Mouse (Mus musculus) midbrain, embryonic 14.5 days (tissue): ENCODE data around the gene Loxl4. TPM values are rescaled to one million over a fixed set of nuclear protein-coding genes. Genes with fewer than 3 reads are reported as not detected.

Experiments
- ATAC-seq: fragments of 200-750 bp; cut with Nextera tagmentation; 2 replicates; pipeline ENCODE4 v1.8.0; 2017; ENCODE audit warnings: moderate number of reproducible peaks, moderate library complexity; ENCODE audit not compliant: low FRiP score, low TSS enrichment
- DNase-seq: peaks from one replicate; pipeline ENCODE4 v3.0.0-alpha.2; 2015
- H3K27ac ChIP-seq: fragments of 300-500 bp; sonication (generic); replicated peaks from 2 replicates; pipeline ENCODE4 v1.5.1; 2014; ENCODE audit warnings: mild to moderate bottlenecking, low read depth, low read length, moderate library complexity
- H3K27me3 ChIP-seq: fragments of 300-500 bp; sonication (generic); 2 replicates; pipeline ENCODE4 v1.6.1; 2014; ENCODE audit warnings: low read length, control low read depth, mixed read lengths; ENCODE audit not compliant: control insufficient read depth, insufficient read depth
- H3K36me3 ChIP-seq: fragments of 300-500 bp; sonication (generic); 2 replicates; pipeline ENCODE4 v1.6.1; 2014; ENCODE audit warnings: low read length, control low read depth; ENCODE audit not compliant: control insufficient read depth, insufficient read depth
- H3K4me1 ChIP-seq: fragments of 300-500 bp; sonication (generic); 2 replicates; pipeline ENCODE4 v1.6.1; 2014; ENCODE audit warnings: mild to moderate bottlenecking, antibody characterized with exemption, low read length, control low read depth; ENCODE audit not compliant: control insufficient read depth, insufficient read depth
- H3K4me2 ChIP-seq: fragments of 300-500 bp; sonication (generic); 2 replicates; pipeline ENCODE4 v1.6.1; 2014; ENCODE audit warnings: mild to moderate bottlenecking, low read length, moderate library complexity
- H3K4me3 ChIP-seq: fragments of 300-500 bp; sonication (generic); replicated peaks from 2 replicates; pipeline ENCODE4 v1.5.1; 2014; ENCODE audit warnings: low read depth, low read length
- H3K9ac ChIP-seq: fragments of 300-500 bp; sonication (generic); replicated peaks from 2 replicates; pipeline ENCODE4 v1.6.1; 2014; ENCODE audit warnings: mild to moderate bottlenecking, low read length, moderate library complexity
- H3K9me3 ChIP-seq: fragments of 300-500 bp; sonication (generic); 2 replicates; pipeline ENCODE4 v1.6.1; 2016; ENCODE audit warnings: low read length, control low read depth, mixed read lengths; ENCODE audit not compliant: control insufficient read depth
- WGBS: fragments of 180-500 bp; shearing (Covaris S2); extraction: QIAGEN DNeasy Blood & Tissue Kit; methylation state at CpG from one replicate; pipeline ENCODE4 v1.1.7; 2014; 5-methylcytosine and 5-hydroxymethylcytosine counted together
- polyA plus RNA-seq: library from polyadenylated mRNA; unstranded; fragments of >200 nt; fragmentation: Nextera tagmentation; extraction: Ambion mirVana; gene quantifications from 2 replicates; pipeline ENCODE4 v1.2.1, GENCODE M21; 2014

The Loxl4 gene
- polyA plus RNA-seq, 1 experiment from 2014 or later, result 0.20 TPM

DNA sequence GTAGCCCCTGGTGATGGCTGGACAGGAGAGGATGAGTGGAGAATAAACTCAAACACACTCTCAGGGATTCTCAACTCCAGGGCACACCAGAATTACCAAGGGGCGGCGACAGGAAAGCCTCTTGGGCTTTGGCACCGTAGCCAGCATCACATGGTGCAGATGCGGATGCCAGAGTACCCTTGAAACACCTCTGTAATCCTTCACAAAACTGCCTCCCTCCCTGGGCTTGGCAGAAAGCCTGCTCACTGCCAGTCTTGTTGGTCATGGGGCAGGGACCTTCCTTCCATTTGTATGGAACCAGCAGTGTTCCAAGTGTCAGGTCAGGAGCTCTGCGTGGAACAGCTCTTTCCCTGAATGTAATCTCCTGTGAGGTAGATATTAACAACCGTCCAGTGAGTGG lies 15.5 kb upstream of the Loxl4 start:
- Histone ChIP-seq H3K36me3 (no peaks in the 10 kb centered on the region), H3K27me3 (no peaks in the 10 kb centered on the region), H3K9ac (no peak overlapping the region), H3K4me3 (no peak overlapping the region), H3K27ac (no peak overlapping the region), H3K4me2 (no peak overlapping the region), H3K9me3 (no peaks in the 10 kb centered on the region), H3K4me1 (no peaks in the 10 kb centered on the region)
- WGBS, result 85% methylated on average over 6 of the region's 6 CpGs
- ATAC-seq (no peak), DNase-seq (no peak)

- no peak overlapping the region for H3K27ac ChIP-seq
- peaks cover 14% of the 10 kb centered on the region; the same call in 1 of the 2 replicates for H3K27me3 ChIP-seq
- no peak overlapping the region for H3K9ac ChIP-seq
- no peak for ATAC-seq
- no peak for DNase-seq
- H3K4me2 ChIP-seq, result no peak overlapping the region
- no peak overlapping the region for H3K4me3 ChIP-seq
- no peaks in the 10 kb centered on the region for H3K4me1 ChIP-seq
- 76% methylated on average over 7 of the region's 7 CpGs for WGBS
- no peaks in the 10 kb centered on the region for H3K36me3 ChIP-seq
- no peaks in the 10 kb centered on the region for H3K9me3 ChIP-seq
Observed at GRCm38 (mm10) chr19:42613647-42614225, 1.1 kb upstream of the Loxl4 start.

DNA sequence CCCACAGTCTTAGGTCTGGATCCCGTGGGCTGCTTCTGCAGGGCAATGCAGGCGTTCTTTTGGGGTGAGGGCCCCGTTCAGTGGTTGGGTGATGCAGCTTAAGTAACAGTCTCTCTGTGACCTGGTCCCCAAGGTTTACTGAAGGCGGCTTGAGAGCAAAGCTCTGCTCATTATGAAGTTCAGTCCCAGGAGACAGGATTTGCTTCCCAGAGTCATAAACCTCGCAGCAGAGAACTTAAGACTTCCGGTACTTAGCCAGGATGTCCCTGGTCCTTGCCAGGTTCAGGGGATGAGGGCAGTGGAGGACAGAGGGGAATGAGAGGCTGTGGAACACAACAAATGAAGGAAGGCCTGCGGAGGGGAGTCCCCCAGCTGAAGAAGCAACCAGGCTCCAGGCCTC lies 503 bp upstream of the Loxl4 start:
- Histone ChIP-seq H3K9me3 (no peaks in the 10 kb centered on the region), H3K9ac (no peak overlapping the region), H3K4me3 (peak overlapping the region; percentile 15; the same call in 1 of the 2 replicates), H3K36me3 (no peaks in the 10 kb centered on the region), H3K27ac (no peak overlapping the region), H3K27me3 (peaks cover 14% of the 10 kb centered on the region; the same call in 1 of the 2 replicates), H3K4me2 (peak overlapping the region; percentile 50), H3K4me1 (no peaks in the 10 kb centered on the region)
- peak; percentile 16 for DNase-seq
- 26% methylated on average over 7 of the region's 7 CpGs for WGBS
- ATAC-seq, result no peak

GRCm38 (mm10) chr19:42611746-42612145 lies 867 bp downstream of the Loxl4 start:
- Histone ChIP-seq H3K4me2 (no peak overlapping the region), H3K9ac (no peak overlapping the region), H3K4me1 (no peaks in the 10 kb centered on the region), H3K4me3 (no peak overlapping the region), H3K27me3 (peaks cover 14% of the 10 kb centered on the region; the same call in 1 of the 2 replicates), H3K27ac (no peak overlapping the region), H3K36me3 (no peaks in the 10 kb centered on the region), H3K9me3 (no peaks in the 10 kb centered on the region)
- DNase-seq (no peak), ATAC-seq (no peak)
- 84% methylated on average over 4 of the region's 4 CpGs for WGBS

DNA sequence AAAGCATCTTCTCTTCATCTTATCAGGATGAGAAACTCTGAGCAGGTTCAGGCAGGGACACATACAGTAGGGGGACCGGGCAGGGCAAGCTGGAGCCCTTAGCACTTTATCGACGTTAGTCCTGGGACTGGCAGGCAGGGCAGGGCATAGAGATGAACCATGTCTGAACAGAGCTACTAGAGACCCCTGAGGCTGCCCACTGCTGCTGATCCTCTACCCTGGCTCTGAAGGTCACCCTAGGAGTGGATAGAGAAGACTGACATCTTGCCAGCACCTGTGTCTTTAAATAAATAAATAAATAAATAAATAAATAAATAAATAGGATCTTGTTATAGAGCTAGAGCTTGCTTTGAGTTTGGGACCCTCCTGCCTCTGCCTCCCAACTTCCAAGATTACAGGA lies 2.9 kb downstream of the Loxl4 start:
- 97% methylated on average over 3 of the region's 3 CpGs for WGBS
- DNase-seq, result no peak
- peaks cover 14% of the 10 kb centered on the region; the same call in 1 of the 2 replicates for H3K27me3 ChIP-seq

GRCm38 (mm10) chr19:42608082-42608481 lies 4.5 kb downstream of the Loxl4 start:
- 92% methylated on average over 5 of the region's 5 CpGs for WGBS
- Histone ChIP-seq H3K4me1 (no peaks in the 10 kb centered on the region), H3K9ac (no peak overlapping the region), H3K4me2 (no peak overlapping the region), H3K27ac (no peak overlapping the region), H3K27me3 (peaks cover 14% of the 10 kb centered on the region; the same call in 1 of the 2 replicates), H3K36me3 (no peaks in the 10 kb centered on the region), H3K9me3 (no peaks in the 10 kb centered on the region), H3K4me3 (no peak overlapping the region)
- ATAC-seq (no peak), DNase-seq (no peak)

More for the DNA sequence above, 2.9 kb downstream of the Loxl4 start:
- Histone ChIP-seq H3K27ac (no peak overlapping the region), H3K36me3 (no peaks in the 10 kb centered on the region), H3K4me2 (no peak overlapping the region), H3K9ac (no peak overlapping the region), H3K9me3 (no peaks in the 10 kb centered on the region), H3K4me3 (no peak overlapping the region), H3K4me1 (no peaks in the 10 kb centered on the region)
- ATAC-seq, result no peak

DNA sequence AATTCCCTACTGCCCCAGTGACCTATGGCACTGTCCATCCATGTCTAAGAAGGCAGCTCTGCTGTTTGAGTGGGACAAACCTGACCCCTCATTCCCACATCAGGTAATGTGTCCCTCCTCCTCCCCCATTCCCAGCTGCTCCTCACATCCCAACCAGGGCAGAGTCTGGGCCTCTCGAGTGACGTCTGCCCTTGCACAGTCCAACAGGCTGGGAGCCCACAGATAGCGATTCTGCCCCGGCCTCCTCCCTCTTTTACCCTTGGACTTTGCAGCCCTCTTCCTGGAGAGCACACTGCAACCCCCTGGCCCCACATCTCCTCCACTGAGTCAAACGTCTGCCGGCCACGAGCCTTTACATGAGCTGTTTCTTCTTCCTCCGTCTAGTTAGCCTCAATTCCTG lies 10.0 kb downstream of the Loxl4 start:
- ATAC-seq, result no peak
- H3K27me3 ChIP-seq, result no peaks in the 10 kb centered on the region
- H3K4me1 ChIP-seq, result no peaks in the 10 kb centered on the region
- no peak overlapping the region for H3K4me2 ChIP-seq
- 86% methylated on average over 8 of the region's 8 CpGs for WGBS
- no peak overlapping the region for H3K27ac ChIP-seq
- H3K36me3 ChIP-seq, result no peaks in the 10 kb centered on the region
- no peak overlapping the region for H3K4me3 ChIP-seq
- H3K9me3 ChIP-seq, result no peaks in the 10 kb centered on the region
- H3K9ac ChIP-seq, result no peak overlapping the region
- DNase-seq, result no peak

- no peak for ATAC-seq
- H3K9ac ChIP-seq, result no peak overlapping the region
Observed at GRCm38 (mm10) chr19:42602041-42602440, 10.6 kb downstream of the Loxl4 start.

GRCm38 (mm10) chr19:42601445-42601844 lies 11.2 kb downstream of the Loxl4 start:
- Histone ChIP-seq H3K9ac (no peak overlapping the region), H3K4me3 (no peak overlapping the region), H3K27me3 (no peaks in the 10 kb centered on the region), H3K9me3 (no peaks in the 10 kb centered on the region), H3K27ac (no peak overlapping the region), H3K4me2 (no peak overlapping the region), H3K36me3 (no peaks in the 10 kb centered on the region), H3K4me1 (no peaks in the 10 kb centered on the region)
- ATAC-seq (no peak), DNase-seq (no peak)
- WGBS, result 95% methylated on average over 2 of the region's 2 CpGs

More at GRCm38 (mm10) chr19:42602041-42602440, 10.6 kb downstream of the Loxl4 start:
- no peaks in the 10 kb centered on the region for H3K9me3 ChIP-seq
- no peak overlapping the region for H3K27ac ChIP-seq
- no peaks in the 10 kb centered on the region for H3K36me3 ChIP-seq
- H3K4me3 ChIP-seq, result no peak overlapping the region
- no peaks in the 10 kb centered on the region for H3K27me3 ChIP-seq
- H3K4me2 ChIP-seq, result no peak overlapping the region
- no peaks in the 10 kb centered on the region for H3K4me1 ChIP-seq
- DNase-seq, result no peak
- 77% methylated on average over 8 of the region's 8 CpGs for WGBS
